Comparison of ENCODE assay signal across 14 mouse cellular contexts in genomic region chr12:17688913-17689312, GRCm38 (mm10).
"Had no signal": no experiment of that assay in that cellular context is flagged by ENCODE, and none has a peak within 500 bp of the region (broad histone marks: within the 10 kb centered on the region; RNA-seq: fewer than 3 reads in every experiment).

No protein-coding gene starts in this region.

- H3K27me3 ChIP-seq: intestine, embryonic 15.5 days; neural tube, embryonic 12.5 days had no signal

- H3K9ac ChIP-seq: intestine, embryonic 15.5 days; liver, embryonic 15.5 days; neural tube, embryonic 12.5 days had no signal

- H3K9me3 ChIP-seq: intestine, embryonic 15.5 days; limb, embryonic 10.5 days; liver, embryonic 15.5 days; midbrain, embryonic 10.5 days; neural tube, embryonic 12.5 days had no signal

- H3K4me2 ChIP-seq: intestine, embryonic 15.5 days; neural tube, embryonic 12.5 days had no signal

- DNase-seq: kidney, adult 18-20 months; kidney, postnatal 25 days; lung, adult 2 months; lung, postnatal 4 days; thymus, adult 2 months; thymus, postnatal 25 days had no signal

- ATAC-seq: intestine, embryonic 15.5 days; lung, postnatal 0 days; midbrain, embryonic 16.5 days had no signal

- H3K36me3 ChIP-seq: intestine, embryonic 15.5 days; limb, embryonic 10.5 days; liver, embryonic 15.5 days; midbrain, embryonic 10.5 days; neural tube, embryonic 12.5 days had no signal

- H3K4me3 ChIP-seq: intestine, embryonic 15.5 days; left cerebral cortex, adult 2 months; liver, embryonic 15.5 days; midbrain, embryonic 10.5 days; neural tube, embryonic 12.5 days had no signal

- H3K27ac ChIP-seq: intestine, embryonic 15.5 days; left cerebral cortex, adult 2 months; limb, embryonic 10.5 days; liver, embryonic 15.5 days; midbrain, embryonic 10.5 days; neural tube, embryonic 12.5 days had no signal
